Mouse (Mus musculus): ENCODE measurements around the gene Aunip.

Aunip gene

GRCm38 (mm10) chr4:134553631-134554030 lies 42.8 kb downstream of the Aunip start:
- DNase-seq (ENCODE audit: low spot score), result no peak

- no peak for DNase-seq (ENCODE audit: low spot score)
These were observed 45.3 kb downstream of the Aunip start for GRCm38 (mm10) chr4:134555956-134556580.

GRCm38 (mm10) chr4:134557626-134558249 lies 46.9 kb downstream of the Aunip start:
- no peak for DNase-seq (ENCODE audit: low spot score)

GRCm38 (mm10) chr4:134558570-134559113 lies 47.8 kb downstream of the Aunip start:
- DNase-seq (ENCODE audit: low spot score), result no peak

GRCm38 (mm10) chr4:134559154-134559553 lies 48.4 kb downstream of the Aunip start:
- no peak for DNase-seq (ENCODE audit: low spot score)

GRCm38 (mm10) chr4:134560699-134561098 lies 49.9 kb downstream of the Aunip start:
- no peak for DNase-seq (ENCODE audit: low spot score)

- DNase-seq (ENCODE audit: low spot score), result no peak
These were observed 51.2 kb downstream of the Aunip start for GRCm38 (mm10) chr4:134562014-134562413.

GRCm38 (mm10) chr4:134563624-134564023 lies 52.8 kb downstream of the Aunip start:
- DNase-seq (ENCODE audit: low spot score), result no peak

- DNase-seq (ENCODE audit: low spot score), result no peak
These were observed 53.3 kb downstream of the Aunip start for GRCm38 (mm10) chr4:134564093-134564492.

GRCm38 (mm10) chr4:134567377-134568226 lies 56.8 kb downstream of the Aunip start:
- no peak for DNase-seq (ENCODE audit: low spot score)

GRCm38 (mm10) chr4:134569205-134569604 lies 58.4 kb downstream of the Aunip start:
- DNase-seq (ENCODE audit: low spot score), result no peak

GRCm38 (mm10) chr4:134569831-134570230 lies 59.0 kb downstream of the Aunip start:
- no peak for DNase-seq (ENCODE audit: low spot score)

- DNase-seq (ENCODE audit: low spot score), result no peak
These were observed 60.1 kb downstream of the Aunip start for GRCm38 (mm10) chr4:134570704-134571451.

GRCm38 (mm10) chr4:134572449-134573300 lies 61.9 kb downstream of the Aunip start:
- DNase-seq (ENCODE audit: low spot score), result no peak
